Mouse (Mus musculus): ENCODE measurements around the gene Mief2.

DNA sequence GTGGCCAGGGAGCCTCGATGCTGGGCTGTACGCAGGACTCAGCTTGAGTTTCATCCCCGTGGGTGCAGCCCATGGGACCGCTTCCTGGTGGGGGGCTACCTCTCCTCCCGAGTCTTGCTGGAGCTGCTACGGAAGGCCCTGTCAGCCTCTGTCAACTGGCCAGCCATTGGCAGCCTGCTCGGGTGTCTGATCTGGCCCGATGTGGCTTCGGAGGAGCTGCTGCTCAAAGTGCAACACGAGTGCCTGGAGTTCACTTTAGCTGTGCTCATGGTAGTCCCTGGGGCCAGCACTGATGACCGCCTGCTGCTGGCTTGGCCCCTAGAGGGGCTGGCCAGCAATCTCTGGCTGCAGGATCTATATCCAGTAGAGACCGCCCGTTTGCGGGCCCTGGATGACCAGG is 3.1 kb downstream of the Mief2 start:
- TF ChIP-seq CTCF (IDR thresholded peaks at IDR 0.05; ENCODE audit: low read depth) (no peak), EP300 (optimal IDR thresholded peaks at IDR 0.05) (no peak)

Data from stomach, postnatal 0 days (tissue).